Mouse (Mus musculus): ENCODE measurements at regions not wholly inside any gene's neighbourhood (a gene's known extent, or its start where the extent isn't known, plus 50 kb on each side); places are given as distances from the start of the nearest gene placed in this dataset.

DNA sequence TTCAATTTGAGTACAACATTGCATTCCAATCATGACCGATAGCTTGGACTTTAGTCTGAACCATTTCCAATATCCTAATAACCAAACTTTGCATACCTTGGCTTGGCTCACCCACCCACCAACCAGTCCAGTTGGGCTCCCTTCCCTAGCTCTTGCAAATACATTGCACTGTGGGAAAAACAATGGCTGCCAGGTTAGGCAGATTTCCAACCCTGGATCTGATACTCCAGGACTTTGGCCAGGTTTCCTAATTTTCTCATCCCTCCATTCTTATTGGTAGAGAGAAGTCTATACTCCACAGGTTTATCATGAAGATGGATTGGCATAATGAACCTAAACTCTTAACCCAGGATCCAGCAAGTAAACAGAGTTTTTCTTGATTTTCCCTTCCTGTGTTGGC lies 299.4 kb upstream of the Chd6 start:
- Histone ChIP-seq H3K4me3 (ENCODE audit: insufficient read depth, low read length) (no peak overlapping the region), H3K27ac (ENCODE audit: insufficient read depth, low read length) (no peak overlapping the region), H3K4me1 (ENCODE audit: control insufficient read depth, insufficient read depth, low read length) (no peaks in the 10 kb centered on the region)
- TF ChIP-seq CTCF (IDR thresholded peaks at IDR 0.05; ENCODE audit: borderline replicate concordance, insufficient read depth, low read length) (no peak), POLR2A (IDR thresholded peaks at IDR 0.05; ENCODE audit: low read depth, low read length) (no peak)

DNA sequence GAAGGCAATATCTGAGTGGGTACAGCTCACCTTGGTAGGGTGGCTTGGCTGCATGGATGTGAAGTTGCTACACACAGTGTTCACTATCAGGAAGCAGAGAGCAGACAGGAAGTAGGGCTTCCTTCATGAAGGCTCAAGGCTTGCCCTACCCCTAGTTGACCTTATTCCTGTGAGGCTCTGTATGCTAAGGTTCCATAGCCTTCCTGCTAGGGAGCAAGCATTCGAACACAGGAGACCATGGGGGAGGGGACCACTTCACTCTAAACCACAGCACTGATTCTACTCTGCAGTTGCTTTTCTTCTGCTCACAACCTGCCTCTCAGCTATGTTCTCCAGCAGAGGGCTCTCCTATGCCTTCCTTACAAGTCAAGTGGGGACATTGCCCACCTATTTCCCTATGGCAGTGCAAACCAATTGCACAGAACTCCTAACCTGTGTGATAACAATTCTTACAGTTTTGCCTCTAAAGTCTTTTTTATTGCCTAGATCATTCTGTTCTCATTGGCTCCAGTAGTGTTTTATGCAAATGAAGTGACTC lies 297.0 kb upstream of the Chd6 start:
- TF ChIP-seq CTCF (IDR thresholded peaks at IDR 0.05; ENCODE audit: borderline replicate concordance, insufficient read depth, low read length) (no peak), POLR2A (IDR thresholded peaks at IDR 0.05; ENCODE audit: low read depth, low read length) (no peak)
- Histone ChIP-seq H3K27ac (ENCODE audit: insufficient read depth, low read length) (no peak overlapping the region), H3K4me1 (ENCODE audit: control insufficient read depth, insufficient read depth, low read length) (no peaks in the 10 kb centered on the region), H3K4me3 (ENCODE audit: insufficient read depth, low read length) (no peak overlapping the region)

DNA sequence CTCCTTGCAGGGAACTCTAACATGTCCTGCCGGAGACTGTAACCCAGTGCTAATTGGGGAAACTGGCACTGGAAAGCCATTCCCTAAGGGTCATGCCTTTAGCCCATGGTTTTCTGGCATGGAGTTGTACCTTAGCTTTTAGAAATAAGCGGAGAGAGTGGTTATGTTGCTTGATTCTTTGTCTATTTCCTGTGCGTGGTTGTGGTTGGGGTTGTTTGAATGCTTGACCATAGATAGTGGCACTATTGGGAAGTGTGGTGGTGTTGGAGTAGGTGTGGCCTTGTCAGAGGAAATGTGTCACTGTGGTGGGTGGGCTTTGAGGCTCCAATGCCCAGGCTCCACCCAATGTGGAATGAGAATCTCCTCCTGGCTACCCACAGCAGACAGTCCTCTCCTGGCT lies 289.2 kb upstream of the Chd6 start:
- no peak overlapping the region for H3K4me3 ChIP-seq (ENCODE audit: insufficient read depth, low read length)
- H3K27ac ChIP-seq (ENCODE audit: insufficient read depth, low read length), result no peak overlapping the region
- H3K4me1 ChIP-seq (ENCODE audit: control insufficient read depth, insufficient read depth, low read length), result no peaks in the 10 kb centered on the region
- no peak for TF ChIP-seq POLR2A (IDR thresholded peaks at IDR 0.05; ENCODE audit: low read depth, low read length)
- TF ChIP-seq CTCF (IDR thresholded peaks at IDR 0.05; ENCODE audit: borderline replicate concordance, insufficient read depth, low read length), result no peak

DNA sequence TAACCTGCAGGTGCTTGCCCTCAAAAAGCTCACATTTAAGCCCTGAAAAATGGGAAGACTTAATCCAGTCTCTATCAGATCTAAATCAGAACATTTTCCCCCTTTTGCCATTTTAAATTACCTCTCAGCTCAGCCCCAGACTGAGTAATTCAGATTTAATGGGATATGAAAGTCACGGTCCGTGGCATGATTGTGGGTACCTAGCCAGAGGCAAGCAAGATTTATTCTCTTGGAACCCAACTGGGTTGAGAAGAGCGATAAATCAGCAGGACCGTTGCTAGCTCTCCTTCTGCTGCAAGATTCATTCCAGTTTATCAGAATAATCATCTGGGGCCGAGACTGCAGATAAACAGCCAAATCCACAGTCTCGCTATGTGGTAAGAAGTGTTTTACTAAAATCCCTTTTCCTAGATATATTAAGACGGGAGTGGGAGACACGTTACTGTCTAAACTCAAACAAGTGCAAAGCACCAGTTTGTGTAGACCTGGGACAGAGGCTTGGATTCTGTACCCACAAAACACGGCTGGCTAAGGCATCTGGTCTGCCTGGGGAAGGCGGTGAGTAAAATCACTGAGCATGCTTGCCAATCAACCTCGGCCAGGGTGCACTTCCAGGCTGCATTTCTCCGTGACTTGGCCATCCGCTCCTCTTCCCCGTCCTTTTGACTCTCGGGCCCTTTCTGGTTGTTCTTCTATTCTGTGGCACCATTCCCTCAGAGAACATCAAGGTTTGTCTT lies 282.2 kb upstream of the Chd6 start:
- H3K4me3 ChIP-seq (ENCODE audit: insufficient read depth, low read length), result no peak overlapping the region
- no peak overlapping the region for H3K27ac ChIP-seq (ENCODE audit: insufficient read depth, low read length)
- no peak for TF ChIP-seq CTCF (IDR thresholded peaks at IDR 0.05; ENCODE audit: borderline replicate concordance, insufficient read depth, low read length)
- TF ChIP-seq POLR2A (IDR thresholded peaks at IDR 0.05; ENCODE audit: low read depth, low read length), result no peak

DNA sequence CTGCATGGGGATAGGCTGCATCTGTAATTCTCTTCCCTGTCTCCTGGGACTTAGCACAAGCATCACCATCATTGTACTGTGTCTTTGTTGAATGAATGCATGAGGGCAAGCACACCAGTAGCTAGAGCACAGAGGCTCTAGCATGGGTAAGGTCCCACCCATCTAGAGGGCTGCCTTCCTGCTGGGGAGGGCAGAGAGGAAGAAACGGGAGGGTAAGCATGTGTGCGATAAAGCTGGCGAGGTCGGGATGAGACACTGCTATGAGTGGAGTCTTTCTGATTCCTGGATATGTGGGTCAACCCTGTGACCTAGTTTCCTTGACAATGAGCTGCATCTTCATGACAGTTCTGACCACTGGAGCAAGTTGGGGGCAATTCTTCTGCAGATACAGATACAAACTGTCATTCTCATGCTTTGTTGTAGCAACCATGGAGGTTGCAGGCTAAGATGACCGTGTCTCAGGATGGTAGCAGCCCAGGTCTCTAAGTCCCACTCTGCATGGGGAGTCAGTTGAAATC lies 280.5 kb upstream of the Chd6 start:
- no peak overlapping the region for H3K27ac ChIP-seq (ENCODE audit: insufficient read depth, low read length)
- no peak for TF ChIP-seq POLR2A (IDR thresholded peaks at IDR 0.05; ENCODE audit: low read depth, low read length)
- no peak for TF ChIP-seq CTCF (IDR thresholded peaks at IDR 0.05; ENCODE audit: borderline replicate concordance, insufficient read depth, low read length)
- H3K4me3 ChIP-seq (ENCODE audit: insufficient read depth, low read length), result no peak overlapping the region
- no peaks in the 10 kb centered on the region for H3K4me1 ChIP-seq (ENCODE audit: control insufficient read depth, insufficient read depth, low read length)

More for the DNA sequence above, 282.2 kb upstream of the Chd6 start:
- no peaks in the 10 kb centered on the region for H3K4me1 ChIP-seq (ENCODE audit: control insufficient read depth, insufficient read depth, low read length)

DNA sequence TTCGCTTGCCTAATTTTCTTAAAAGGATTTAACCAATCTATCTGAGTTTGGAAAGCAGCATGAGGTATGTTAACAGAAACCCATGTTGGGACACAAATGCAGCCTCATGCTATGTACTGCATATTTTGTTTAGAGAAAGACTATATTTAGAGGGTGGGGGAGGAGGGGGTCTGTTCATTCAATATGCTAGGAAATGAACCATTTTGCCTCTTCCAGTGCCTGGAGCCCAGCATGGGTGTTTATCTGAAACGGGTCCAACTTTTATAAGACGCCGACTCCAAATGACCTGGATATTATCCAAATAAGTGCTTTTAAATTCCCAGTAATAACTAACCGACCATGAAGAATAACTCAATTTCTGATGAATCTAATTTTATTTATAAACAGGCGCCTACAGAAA lies 278.2 kb upstream of the Chd6 start:
- no peak overlapping the region for H3K27ac ChIP-seq (ENCODE audit: insufficient read depth, low read length)
- H3K4me1 ChIP-seq (ENCODE audit: control insufficient read depth, insufficient read depth, low read length), result no peaks in the 10 kb centered on the region
- no peak overlapping the region for H3K4me3 ChIP-seq (ENCODE audit: insufficient read depth, low read length)
- TF ChIP-seq CTCF (IDR thresholded peaks at IDR 0.05; ENCODE audit: borderline replicate concordance, insufficient read depth, low read length) (no peak), POLR2A (IDR thresholded peaks at IDR 0.05; ENCODE audit: low read depth, low read length) (no peak)

DNA sequence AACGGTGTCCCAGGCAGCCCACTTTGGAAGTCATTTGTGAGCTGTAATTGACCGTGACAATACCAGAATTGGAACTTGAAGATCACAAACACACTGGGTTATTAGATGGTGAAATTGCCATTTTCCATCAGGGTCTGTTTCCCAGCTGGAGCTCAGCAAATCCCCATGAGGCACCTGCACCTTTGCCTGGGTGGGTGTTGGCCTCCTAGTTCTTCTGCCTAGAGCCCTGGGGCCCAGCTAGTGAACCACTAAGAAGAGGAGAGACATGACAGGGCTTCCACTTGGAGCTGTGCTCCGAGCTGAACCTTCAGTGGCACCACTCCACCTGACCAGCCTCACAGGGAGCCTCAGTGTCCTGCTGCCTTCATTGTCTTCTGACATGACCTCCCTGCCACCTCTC lies 273.5 kb upstream of the Chd6 start:
- Histone ChIP-seq H3K27ac (ENCODE audit: insufficient read depth, low read length) (no peak overlapping the region), H3K4me3 (ENCODE audit: insufficient read depth, low read length) (no peak overlapping the region), H3K4me1 (ENCODE audit: control insufficient read depth, insufficient read depth, low read length) (no peaks in the 10 kb centered on the region)
- TF ChIP-seq CTCF (IDR thresholded peaks at IDR 0.05; ENCODE audit: borderline replicate concordance, insufficient read depth, low read length) (no peak), POLR2A (IDR thresholded peaks at IDR 0.05; ENCODE audit: low read depth, low read length) (no peak)

DNA sequence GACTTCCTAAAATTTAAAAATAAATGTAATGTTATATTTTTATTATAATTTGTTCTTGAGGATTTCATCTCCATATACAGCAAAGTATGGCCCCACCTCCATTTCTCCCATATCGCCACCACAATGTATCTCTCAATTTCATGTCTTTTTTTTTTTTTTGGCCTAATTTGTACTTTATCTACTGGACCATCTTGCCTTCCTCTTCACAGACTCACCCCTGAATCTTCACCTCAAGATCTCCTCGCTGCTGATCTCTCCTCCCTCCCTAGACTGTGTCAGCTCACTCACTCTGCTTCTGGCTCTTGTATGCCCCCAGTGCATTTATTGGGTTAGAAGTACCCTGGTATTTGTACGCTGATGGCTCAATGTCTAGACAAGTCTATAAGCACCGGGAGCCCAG lies 269.4 kb upstream of the Chd6 start:
- no peak overlapping the region for H3K4me3 ChIP-seq (ENCODE audit: insufficient read depth, low read length)
- H3K4me1 ChIP-seq (ENCODE audit: control insufficient read depth, insufficient read depth, low read length), result no peaks in the 10 kb centered on the region
- H3K27ac ChIP-seq (ENCODE audit: insufficient read depth, low read length), result no peak overlapping the region
- TF ChIP-seq POLR2A (IDR thresholded peaks at IDR 0.05; ENCODE audit: low read depth, low read length) (no peak), CTCF (IDR thresholded peaks at IDR 0.05; ENCODE audit: borderline replicate concordance, insufficient read depth, low read length) (no peak)

DNA sequence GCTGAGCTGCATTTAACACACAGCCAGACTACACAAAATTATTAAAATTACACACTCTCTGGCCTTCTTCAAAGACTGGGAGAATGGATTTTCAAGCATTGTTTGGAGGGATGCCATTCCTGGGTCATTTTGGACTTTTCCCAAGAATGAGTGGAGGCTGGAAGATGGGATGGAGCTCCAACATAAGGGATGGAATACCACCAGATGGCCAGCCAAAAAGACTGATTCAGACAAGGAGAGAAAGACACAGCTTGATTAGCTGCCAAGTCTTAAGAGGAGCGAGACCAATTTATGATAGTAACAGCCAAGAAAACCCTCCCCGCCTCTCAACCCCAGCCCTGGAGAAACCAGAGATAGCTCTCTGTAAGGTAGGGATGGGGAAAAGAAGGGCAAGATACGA lies 253.4 kb upstream of the Chd6 start:
- no peak overlapping the region for H3K4me3 ChIP-seq (ENCODE audit: insufficient read depth, low read length)
- H3K27ac ChIP-seq (ENCODE audit: insufficient read depth, low read length), result no peak overlapping the region
- H3K4me1 ChIP-seq (ENCODE audit: control insufficient read depth, insufficient read depth, low read length), result no peaks in the 10 kb centered on the region
- TF ChIP-seq POLR2A (IDR thresholded peaks at IDR 0.05; ENCODE audit: low read depth, low read length) (no peak), CTCF (IDR thresholded peaks at IDR 0.05; ENCODE audit: borderline replicate concordance, insufficient read depth, low read length) (no peak)

DNA sequence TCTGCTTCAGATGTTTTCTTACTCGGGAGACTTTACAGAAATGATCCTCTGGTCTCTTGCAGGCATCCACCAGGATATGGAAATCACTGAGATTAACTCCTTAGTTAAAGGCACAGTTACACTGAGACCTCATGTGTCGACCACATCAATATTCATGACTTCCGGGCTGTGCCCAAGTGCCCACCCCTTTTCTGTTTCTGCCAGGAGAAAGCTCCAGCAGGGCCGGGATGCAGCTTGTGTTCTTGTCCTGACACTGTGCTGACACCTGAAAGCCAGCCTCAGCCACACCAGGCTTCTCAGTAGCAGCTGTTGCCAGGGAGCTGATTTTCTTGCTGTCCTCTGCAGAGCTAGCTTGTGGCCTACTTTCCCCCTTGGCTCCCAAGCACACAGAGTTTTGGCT lies 240.2 kb upstream of the Chd6 start:
- Histone ChIP-seq H3K4me1 (ENCODE audit: control insufficient read depth, insufficient read depth, low read length) (no peaks in the 10 kb centered on the region), H3K4me3 (ENCODE audit: insufficient read depth, low read length) (no peak overlapping the region), H3K27ac (ENCODE audit: insufficient read depth, low read length) (no peak overlapping the region)
- no peak for TF ChIP-seq CTCF (IDR thresholded peaks at IDR 0.05; ENCODE audit: borderline replicate concordance, insufficient read depth, low read length)
- TF ChIP-seq POLR2A (IDR thresholded peaks at IDR 0.05; ENCODE audit: low read depth, low read length), result no peak
